Mouse (Mus musculus) ZHBTc4 (cell line): Measurements from ENCODE around the gene Pck2.

Experiments used
- DNase-seq: peaks from one replicate; pipeline ENCODE4 v3.0.0-alpha.2; 2011; ENCODE audit warnings: low read depth, low spot score

The Pck2 gene

GRCm38 (mm10) chr14:55540067-55540786 lies at the start of gene Pck2:
Gene Pck2, plus strand, starts transcription at chr14:55540266.
- peak; percentile 98 for DNase-seq

GRCm38 (mm10) chr14:55490361-55491201 lies 49.5 kb upstream of the Pck2 start, which contains the start of gene Carmil3:
Gene Carmil3, plus strand, starts transcription at chr14:55490651.
- peak; percentile 60 for DNase-seq

DNA sequence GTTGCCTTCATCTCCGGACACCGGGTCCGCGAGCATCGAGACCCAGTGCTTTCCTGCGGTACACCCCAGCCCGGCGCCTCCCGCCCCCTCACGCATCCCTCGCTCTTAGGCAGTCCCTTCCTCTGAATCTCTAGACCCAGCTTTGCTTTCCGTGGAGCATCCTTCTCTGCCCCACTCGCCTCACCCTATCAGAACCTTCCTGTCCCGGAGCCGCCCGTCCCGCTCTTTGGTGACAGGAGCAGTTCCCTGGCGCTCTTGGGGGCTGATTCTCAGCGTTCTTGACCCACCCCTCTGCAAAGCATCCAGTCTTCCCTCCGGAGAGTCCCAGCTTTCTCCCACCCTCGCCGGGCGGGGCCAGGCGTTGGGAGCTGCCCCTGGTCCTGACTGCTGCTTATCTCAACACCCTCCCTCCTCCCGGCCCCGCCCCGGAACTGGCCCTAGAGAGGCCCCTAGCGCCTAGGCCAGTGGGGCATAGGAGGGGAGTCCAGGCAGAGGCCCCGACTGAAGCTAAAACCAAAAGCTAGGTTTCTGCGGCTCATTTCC lies 48.7 kb upstream of the Pck2 start:
- DNase-seq = peak; percentile 81

DNA sequence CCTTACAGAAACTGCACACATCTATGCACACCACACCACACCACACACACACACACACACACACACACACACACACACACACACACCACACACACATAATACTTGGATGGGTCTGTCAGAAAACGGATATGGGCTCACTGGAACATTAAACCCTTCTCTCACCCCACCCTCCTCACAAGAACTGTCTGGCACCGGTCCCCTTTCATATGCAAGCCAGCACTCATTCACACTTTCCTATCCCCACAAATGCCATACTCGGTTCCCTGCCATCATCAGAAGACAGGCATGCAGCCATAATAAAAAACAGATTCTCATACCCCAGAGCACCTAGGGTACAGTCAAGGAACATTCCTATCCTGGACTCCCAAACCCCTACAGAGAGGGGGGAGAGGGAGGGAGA lies 48.0 kb upstream of the Pck2 start:
- no peak for DNase-seq

DNA sequence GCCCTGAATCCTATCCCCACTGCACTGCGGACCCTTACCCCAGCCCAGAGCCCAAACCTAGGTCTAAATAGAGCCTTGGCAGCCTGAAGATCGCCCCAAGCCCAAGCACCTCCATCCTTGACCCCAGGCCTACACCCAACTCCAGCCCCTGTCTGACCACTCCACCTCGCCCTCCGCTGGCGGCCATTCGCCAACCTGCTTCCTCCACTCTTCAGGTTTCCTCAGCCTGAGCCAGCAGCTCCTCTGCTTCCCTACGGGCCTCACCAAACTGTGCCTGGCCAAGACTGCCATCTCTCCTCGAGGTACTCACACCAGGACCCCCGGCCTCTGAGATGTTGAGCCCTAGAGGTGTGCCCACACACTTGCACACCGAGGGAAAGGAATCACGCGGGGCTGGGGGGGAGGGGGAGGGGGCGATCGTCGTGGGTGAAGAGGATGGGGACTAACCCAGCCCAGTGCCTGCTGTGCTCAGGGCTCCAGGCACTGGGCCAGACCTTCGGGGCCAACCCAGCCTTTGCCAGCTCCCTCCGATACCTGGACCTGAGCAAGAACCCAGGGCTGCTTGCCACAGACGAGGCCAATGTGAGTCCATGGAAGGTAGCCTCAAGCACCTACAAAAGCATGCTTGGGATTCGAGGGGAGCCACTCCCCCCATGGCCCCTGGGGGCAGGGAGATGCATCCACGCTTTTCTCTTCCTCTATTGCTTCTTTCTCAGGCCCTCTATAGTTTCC lies 44.4 kb upstream of the Pck2 start:
- no peak for DNase-seq

DNA sequence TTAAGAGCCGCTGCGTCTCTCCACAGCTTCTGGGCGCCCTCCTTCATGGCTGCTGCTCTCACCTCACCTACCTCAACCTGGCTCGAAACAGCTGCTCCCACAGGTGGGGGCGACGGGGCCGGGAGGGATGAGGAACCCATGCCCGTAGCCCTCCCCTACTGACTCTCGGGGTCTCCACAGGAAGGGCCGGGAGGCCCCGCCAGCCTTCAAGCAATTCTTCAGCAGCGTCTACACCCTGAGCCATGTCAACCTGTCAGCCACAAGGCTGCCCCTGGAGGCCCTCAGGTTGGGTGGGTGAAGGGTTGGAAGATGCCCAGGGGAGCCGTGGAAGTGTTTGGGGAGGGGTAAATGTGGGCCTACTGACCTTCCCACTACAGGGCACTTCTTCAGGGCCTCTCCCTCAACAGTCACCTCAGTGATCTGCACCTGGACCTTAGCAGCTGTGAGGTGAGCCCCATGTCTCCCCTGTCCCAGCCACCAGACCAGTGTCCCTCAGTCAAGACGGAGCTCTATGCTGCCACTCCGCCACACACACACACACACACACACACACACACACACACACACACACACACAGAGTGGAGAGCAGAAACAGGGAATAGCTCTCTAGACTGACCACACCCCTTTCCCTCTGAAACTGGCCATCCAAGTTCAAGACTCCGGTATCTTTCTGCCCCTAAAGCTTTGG lies 43.2 kb upstream of the Pck2 start:
- DNase-seq = no peak

- peak; percentile 94 for DNase-seq
Observed at GRCm38 (mm10) chr14:55497449-55497821, 42.6 kb upstream of the Pck2 start.

- DNase-seq = no peak
Observed at GRCm38 (mm10) chr14:55505612-55506011, 34.5 kb upstream of the Pck2 start.

- DNase-seq = no peak
Observed at GRCm38 (mm10) chr14:55507801-55508200, 32.3 kb upstream of the Pck2 start.

- DNase-seq = no peak
Observed at GRCm38 (mm10) chr14:55509540-55509939, 30.5 kb upstream of the Pck2 start.

GRCm38 (mm10) chr14:55510125-55510731 lies 29.8 kb upstream of the Pck2 start, which contains the start of gene Cpne6:
Gene Cpne6, plus strand, starts transcription at chr14:55510445.
- no peak for DNase-seq

DNA sequence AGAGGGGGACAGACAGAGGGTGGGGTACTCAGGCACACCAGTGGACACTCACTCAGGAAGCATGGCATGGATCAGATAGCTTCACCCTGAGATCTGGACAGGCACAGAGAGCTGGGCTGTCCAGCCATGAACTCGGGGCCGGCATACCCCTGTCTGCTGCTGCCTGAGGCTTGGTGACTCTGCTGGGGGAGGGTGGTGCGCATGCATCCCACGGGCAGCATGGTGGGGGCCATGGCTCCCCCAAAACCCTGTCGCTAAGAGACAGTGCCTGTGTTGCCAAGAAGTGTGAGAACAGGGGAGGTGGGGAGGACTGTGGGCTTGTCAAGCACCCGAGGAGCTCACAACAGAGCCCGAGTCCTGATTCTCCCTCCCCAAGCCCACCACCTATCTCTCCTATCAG lies 29.0 kb upstream of the Pck2 start:
- DNase-seq = no peak

GRCm38 (mm10) chr14:55513927-55514326 lies 26.1 kb upstream of the Pck2 start:
- DNase-seq = no peak

DNA sequence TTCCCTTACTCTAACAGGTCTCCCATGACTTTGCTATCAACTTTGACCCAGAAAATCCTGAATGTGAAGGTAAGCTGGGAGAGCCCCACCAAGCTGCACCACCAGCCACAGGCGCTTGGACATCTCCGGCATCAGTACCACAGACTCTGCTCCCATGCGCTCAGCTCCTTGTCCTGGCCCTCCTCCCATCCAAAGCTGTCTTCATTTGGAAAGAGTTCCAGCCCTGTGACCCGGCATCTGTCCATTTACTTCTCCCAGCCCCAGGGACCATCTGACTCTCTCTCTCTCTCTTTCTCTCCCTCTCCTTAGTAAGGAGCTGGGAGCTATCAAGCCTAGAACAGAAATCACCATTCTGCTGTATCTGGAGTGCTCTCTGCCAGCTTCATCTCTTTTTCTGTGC lies 24.2 kb upstream of the Pck2 start:
- DNase-seq = no peak

GRCm38 (mm10) chr14:55518897-55519296 lies 21.2 kb upstream of the Pck2 start:
- peak; percentile 37 for DNase-seq

DNA sequence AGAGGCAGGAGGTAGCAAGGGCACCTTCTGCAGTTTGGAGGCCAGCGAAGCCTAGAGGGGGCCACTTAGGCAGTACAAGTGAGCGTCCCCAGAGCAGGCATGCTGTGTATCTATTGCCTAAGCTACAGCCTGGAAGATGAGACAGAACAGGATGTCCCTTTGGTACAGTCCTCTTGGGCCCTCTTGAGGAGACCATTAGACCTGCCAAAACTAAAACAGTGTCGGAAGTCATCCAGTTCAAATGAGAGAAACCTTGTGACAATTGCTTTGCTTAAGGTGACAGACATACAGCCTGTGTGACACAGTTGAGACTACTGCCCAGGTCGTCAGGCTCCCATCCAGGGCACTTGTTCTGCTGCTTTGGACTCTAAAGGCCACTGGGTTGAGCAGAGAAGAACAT lies 20.5 kb upstream of the Pck2 start:
- DNase-seq = no peak

GRCm38 (mm10) chr14:55520451-55521361 lies 19.4 kb upstream of the Pck2 start:
- DNase-seq = peak; percentile 58

- no peak for DNase-seq
Observed at GRCm38 (mm10) chr14:55524062-55524461, 16.0 kb upstream of the Pck2 start.

GRCm38 (mm10) chr14:55524785-55525184 lies 15.3 kb upstream of the Pck2 start, which contains the start of gene Nrl:
Gene Nrl, minus strand, starts transcription at chr14:55524981.
- no peak for DNase-seq

DNA sequence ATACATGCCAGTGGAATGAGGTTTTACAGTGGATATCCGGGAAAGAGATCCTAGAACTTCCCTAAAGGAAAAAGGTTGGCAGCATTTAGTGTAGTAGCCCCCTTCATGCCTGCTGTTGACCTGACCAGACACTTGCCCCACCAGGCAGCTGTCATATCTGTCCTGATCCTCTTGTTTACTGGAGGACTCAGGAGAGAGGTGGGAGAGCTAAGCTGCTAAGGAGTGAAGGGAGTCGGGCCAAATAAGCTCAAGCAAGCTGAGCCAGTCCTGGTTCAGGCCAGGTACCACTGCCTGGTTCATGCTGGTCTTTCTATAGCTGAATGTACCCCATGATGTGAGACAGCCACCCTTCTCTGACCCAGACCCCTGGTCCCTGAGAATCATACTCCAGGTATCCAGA lies 13.4 kb upstream of the Pck2 start:
- no peak for DNase-seq
